ENCODE assay signal across 12 mouse cellular contexts in genomic region chr11:104399459-104400216, GRCm38 (mm10).
DNase-seq lines count a peak whose midpoint lies in the region; ATAC-seq and TF ChIP-seq lines count a peak whose summit lies in the region.
"Had no signal": no experiment of that assay in that cellular context is flagged by ENCODE, and none has a peak within 500 bp of the region (broad histone marks: within the 10 kb centered on the region; RNA-seq: fewer than 3 reads in every experiment).

No protein-coding gene starts in this region.

- H3K79me2 ChIP-seq in MEL (ENCODE audit: control insufficient read depth, insufficient read depth, low read length, poor library complexity), result peaks cover 30% of the 10 kb centered on the region

- TF ChIP-seq EP300 in MEL (IDR thresholded peaks at IDR 0.05; ENCODE audit: low read depth in 1 of 2, low read length in 2 of 2), result no peak

- TF ChIP-seq POLR2A in MEL (IDR thresholded peaks at IDR 0.05; ENCODE audit: control insufficient read depth in 1 of 2, insufficient read depth in 1 of 2, low read depth in 1 of 2, low read length in 2 of 2, poor library complexity in 1 of 2), result no peak

- H3K27me3 ChIP-seq in MEL (ENCODE audit: control insufficient read depth in 1 of 2, insufficient read depth in 2 of 2, low read length in 2 of 2), result no peaks in the 10 kb centered on the region
- no peaks in the 10 kb centered on the region for H3K27me3 ChIP-seq in hindbrain, embryonic 10.5 days (ENCODE audit: insufficient read depth, poor library complexity, severe bottlenecking)
- no peaks in the 10 kb centered on the region for H3K27me3 ChIP-seq in hindbrain, postnatal 0 days (ENCODE audit: insufficient read depth, low read length)
- H3K27me3 ChIP-seq: hindbrain, embryonic 12.5 days; neural tube, embryonic 13.5 days had no signal

- TF ChIP-seq RAD21 in MEL (IDR thresholded peaks at IDR 0.05; ENCODE audit: low read depth, low read length), result no peak

- H3K4me2 ChIP-seq in hindbrain, postnatal 0 days (ENCODE audit: low read depth, low read length), result no peak overlapping the region
- H3K4me2 ChIP-seq: hindbrain, embryonic 12.5 days; neural tube, embryonic 13.5 days had no signal

- no peak overlapping the region for H3K9ac ChIP-seq in MEL (ENCODE audit: control insufficient read depth, low read depth, low read length, poor library complexity, severe bottlenecking)
- H3K9ac ChIP-seq in hindbrain, postnatal 0 days (replicated peaks; ENCODE audit: low read length), result no peak overlapping the region
- H3K9ac ChIP-seq: hindbrain, embryonic 12.5 days; neural tube, embryonic 13.5 days had no signal

- no peak for ATAC-seq in hindbrain, postnatal 0 days
- ATAC-seq: lung, postnatal 0 days had no signal

- H3K36me3 ChIP-seq in MEL (ENCODE audit: control insufficient read depth in 1 of 2, insufficient read depth in 2 of 2, low read length in 2 of 2), result peaks cover 17 to 55% of the 10 kb centered on the region in 2 experiments
- H3K36me3 ChIP-seq in hindbrain, embryonic 10.5 days, result peaks cover 48% of the 10 kb centered on the region
- H3K36me3 ChIP-seq in hindbrain, postnatal 0 days (ENCODE audit: insufficient read depth, low read length), result no peaks in the 10 kb centered on the region

- no peak overlapping the region for H3K4me3 ChIP-seq in layer of hippocampus, adult 2 months
- H3K4me3 ChIP-seq in MEL (ENCODE audit: control insufficient read depth in 1 of 2, insufficient read depth in 1 of 2, low read depth in 2 of 2, low read length in 2 of 2), result no peak overlapping the region
- H3K4me3 ChIP-seq in hindbrain, embryonic 10.5 days, result no peak overlapping the region
- H3K4me3 ChIP-seq in hindbrain, postnatal 0 days (ENCODE audit: low read length), result no peak overlapping the region
- H3K4me3 ChIP-seq: hindbrain, embryonic 12.5 days; neural tube, embryonic 13.5 days had no signal

- H3K4me1 ChIP-seq in MEL (ENCODE audit: control insufficient read depth in 1 of 2, insufficient read depth in 2 of 2, low read length in 2 of 2), result peaks cover 10 to 26% of the 10 kb centered on the region in 2 experiments
- H3K4me1 ChIP-seq in hindbrain, embryonic 10.5 days (replicated peaks), result no peaks in the 10 kb centered on the region
- H3K4me1 ChIP-seq in hindbrain, postnatal 0 days (ENCODE audit: insufficient read depth, low read length), result no peaks in the 10 kb centered on the region

- TF ChIP-seq CTCF in layer of hippocampus, adult 2 months (conservative IDR thresholded peaks at IDR 0.05), result no peak
- no peak for TF ChIP-seq CTCF in MEL (IDR thresholded peaks at IDR 0.05 in 2 of 3, conservative IDR thresholded peaks at IDR 0.05 in 1 of 3; ENCODE audit: control insufficient read depth in 1 of 3, insufficient read depth in 1 of 3, low read depth in 2 of 3, low read length in 3 of 3, poor library complexity in 1 of 3, severe bottlenecking in 1 of 3)
- no peak for TF ChIP-seq CTCF in hindbrain, postnatal 0 days (IDR thresholded peaks at IDR 0.05; ENCODE audit: low read depth)

- peak; percentile 19 for DNase-seq in cerebellum, adult 11-12 months
- no peak for DNase-seq in cerebellum, postnatal 36 days
- no peak for DNase-seq in layer of hippocampus, adult 2 months (ENCODE audit: low spot score in 2 of 2)
- DNase-seq in layer of hippocampus, postnatal 10 days (ENCODE audit: low spot score in 2 of 2), result no peak
- DNase-seq in MEL (ENCODE audit: low read depth, low spot score), result peak; percentile 47
- peak; percentile 26 to 33 for DNase-seq in cerebellum, postnatal 10 days
- no peak for DNase-seq in hindbrain, embryonic 10.5 days (ENCODE audit: low spot score)
- no peak for DNase-seq in hindbrain, postnatal 0 days (ENCODE audit: low spot score)
- DNase-seq: B cell, adult 2 months had no signal

- H3K9me3 ChIP-seq in MEL (replicated peaks; ENCODE audit: insufficient read depth, low read length), result no peaks in the 10 kb centered on the region
- H3K9me3 ChIP-seq in hindbrain, embryonic 10.5 days, result no peaks in the 10 kb centered on the region
- no peaks in the 10 kb centered on the region for H3K9me3 ChIP-seq in hindbrain, postnatal 0 days (ENCODE audit: low read length)
- H3K9me3 ChIP-seq: hindbrain, embryonic 12.5 days; neural tube, embryonic 13.5 days had no signal

- WGBS in hindbrain, embryonic 10.5 days, result 81% methylated on average over 4 of the region's 4 CpGs
- WGBS in hindbrain, postnatal 0 days, result 48% methylated on average over 4 of the region's 4 CpGs

- peak overlapping the region; percentile 19; the same call in 1 of the 2 replicates for H3K27ac ChIP-seq in layer of hippocampus, adult 2 months
- no peak overlapping the region for H3K27ac ChIP-seq in MEL (ENCODE audit: control insufficient read depth, low read depth, low read length)
- H3K27ac ChIP-seq in hindbrain, embryonic 10.5 days, result no peak overlapping the region
- H3K27ac ChIP-seq in hindbrain, postnatal 0 days, result no peak overlapping the region
- H3K27ac ChIP-seq: hindbrain, embryonic 12.5 days; neural tube, embryonic 13.5 days had no signal

TF ChIP-seq in MEL, 35 proteins besides CTCF, POLR2A, EP300 and RAD21:
- TF ChIP-seq ZMIZ1 (IDR thresholded peaks at IDR 0.05; ENCODE audit: low read depth, low read length), result no peak
- no peak for TF ChIP-seq GABPA (IDR thresholded peaks at IDR 0.05; ENCODE audit: low read depth, low read length)
- no peak for TF ChIP-seq MAFK (IDR thresholded peaks at IDR 0.05; ENCODE audit: borderline replicate concordance, low read depth, low read length)
- TF ChIP-seq GATA1 (IDR thresholded peaks at IDR 0.05; ENCODE audit: low read depth, low read length), result no peak
- TF ChIP-seq POLR2AphosphoS5 (IDR thresholded peaks at IDR 0.05; ENCODE audit: borderline replicate concordance, low read depth, low read length), result no peak
- TF ChIP-seq UBTF (IDR thresholded peaks at IDR 0.05; ENCODE audit: borderline replicate concordance, insufficient read depth, low read depth, low read length), result no peak
- no peak for TF ChIP-seq ZNF384 (IDR thresholded peaks at IDR 0.05; ENCODE audit: low read depth, low read length)
- TF ChIP-seq JUND (IDR thresholded peaks at IDR 0.05; ENCODE audit: low read depth, low read length), result no peak
- no peak for TF ChIP-seq USF2 (IDR thresholded peaks at IDR 0.05; ENCODE audit: borderline replicate concordance in 1 of 2, insufficient read depth in 1 of 2, low read depth in 1 of 2, low read length in 2 of 2)
- TF ChIP-seq ELF1 (IDR thresholded peaks at IDR 0.05; ENCODE audit: low read depth, low read length), result no peak
- no peak for TF ChIP-seq NRF1 (IDR thresholded peaks at IDR 0.05; ENCODE audit: insufficient read depth, low read depth, low read length, poor library complexity, severe bottlenecking)
- no peak for TF ChIP-seq BHLHE40 (IDR thresholded peaks at IDR 0.05; ENCODE audit: borderline replicate concordance, low read depth, low read length)
TF ChIP-seq in MEL: peak in this region for 0.

Comparison
In these comparisons a context has a peak if more than half of its experiments do, and no peak if none do; other contexts are left out.
1. DNase-seq: peak in cerebellum, adult 11-12 months (single experiment), MEL (single experiment) and cerebellum, postnatal 10 days (2 of 2); none in cerebellum, postnatal 36 days (0 of 2), layer of hippocampus, adult 2 months (0 of 2), layer of hippocampus, postnatal 10 days (0 of 2), hindbrain, embryonic 10.5 days (single experiment) and hindbrain, postnatal 0 days (single experiment).